Mouse (Mus musculus): ENCODE results near the gene Ppp1r15b. TPM values are rescaled to one million over a fixed set of nuclear protein-coding genes. Genes with fewer than 3 reads are reported as not detected.

The Ppp1r15b gene
- total and polyA plus RNA-seq, 2 experiments from 2014 or later, result 17.5 to 42.3 TPM

DNA sequence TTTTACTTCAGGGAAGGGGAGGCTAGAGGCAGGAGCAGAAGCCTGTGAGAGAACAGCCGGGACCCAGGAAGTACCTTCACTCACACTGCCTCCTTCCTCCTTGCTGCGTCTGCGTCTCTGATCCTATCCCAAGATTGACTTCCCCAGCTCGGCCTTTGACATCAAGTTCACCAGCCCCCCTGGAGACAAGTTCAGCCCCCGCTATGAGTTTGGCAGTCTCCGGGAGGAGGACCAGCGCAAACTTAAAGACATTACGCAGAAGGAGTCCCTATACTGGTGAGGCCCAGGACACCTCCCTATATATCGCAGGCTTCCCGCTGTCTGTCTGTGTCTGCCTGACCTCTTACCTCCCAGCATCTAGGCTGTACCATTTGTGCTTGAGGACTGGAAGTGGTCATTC, 44.1 kb upstream of the Ppp1r15b start:
- H3K4me3 ChIP-seq (ENCODE audit: low read depth, low read length), result no peak overlapping the region
- no peak overlapping the region for H3K9ac ChIP-seq (replicated peaks; ENCODE audit: low read length, poor library complexity, severe bottlenecking)
- H3K4me2 ChIP-seq (ENCODE audit: low read depth, low read length, poor library complexity, severe bottlenecking), result no peak overlapping the region
- TF ChIP-seq CTCF (IDR thresholded peaks at IDR 0.05), result no peak
- DNase-seq (ENCODE audit: low spot score) (no peak), ATAC-seq (ENCODE audit: low FRiP score) (no peak)
- no peak overlapping the region for H3K27ac ChIP-seq (ENCODE audit: low read depth, low read length)
- H3K4me1 ChIP-seq (ENCODE audit: insufficient read depth, low read length), result no peaks in the 10 kb centered on the region
- H3K27me3 ChIP-seq (ENCODE audit: insufficient read depth, low read length), result no peaks in the 10 kb centered on the region
- H3K36me3 ChIP-seq (ENCODE audit: insufficient read depth, low read length), result peaks cover 46% of the 10 kb centered on the region
- WGBS, result 86% methylated on average over 10 of the region's 10 CpGs
- H3K9me3 ChIP-seq (ENCODE audit: low read length), result no peaks in the 10 kb centered on the region

DNA sequence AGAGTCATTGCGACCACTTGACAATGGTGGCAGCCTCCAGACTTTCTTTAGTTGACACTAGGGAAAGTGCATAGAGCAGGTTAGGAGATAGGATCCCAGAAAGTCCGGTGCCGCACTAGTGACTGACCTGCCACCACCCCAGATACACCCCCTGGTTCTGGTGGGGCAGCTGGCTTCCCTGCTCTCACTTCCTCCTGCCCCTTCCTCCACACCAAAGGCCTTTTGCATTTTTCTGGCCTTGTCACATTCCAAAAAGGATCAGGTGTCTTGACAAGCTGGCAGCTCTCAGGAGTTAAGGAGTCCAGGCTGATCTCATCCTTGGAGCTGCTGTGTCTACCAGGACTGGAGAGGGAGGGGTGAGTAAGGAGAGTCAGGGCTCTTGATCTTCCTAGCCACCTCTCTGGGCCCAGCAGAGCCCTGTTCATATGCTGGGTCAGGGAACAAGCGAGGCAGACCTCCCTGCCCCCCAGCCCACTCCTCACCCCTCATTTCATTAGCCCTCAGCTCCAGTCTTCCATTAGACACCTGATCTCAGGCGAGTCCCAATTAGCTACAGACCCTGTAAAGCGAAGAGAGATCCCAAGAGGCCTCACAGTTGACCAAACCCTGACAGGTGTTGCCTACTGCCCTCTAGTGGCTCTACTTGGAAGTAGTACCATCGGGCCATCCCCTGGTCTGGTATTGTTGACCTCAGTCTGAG, 43.6 kb upstream of the Ppp1r15b start:
- Histone ChIP-seq H3K4me3 (ENCODE audit: low read depth, low read length) (no peak overlapping the region), H3K27ac (ENCODE audit: low read depth, low read length) (no peak overlapping the region), H3K36me3 (ENCODE audit: insufficient read depth, low read length) (peaks cover 42% of the 10 kb centered on the region), H3K9me3 (ENCODE audit: low read length) (no peaks in the 10 kb centered on the region), H3K27me3 (ENCODE audit: insufficient read depth, low read length) (no peaks in the 10 kb centered on the region), H3K4me1 (ENCODE audit: insufficient read depth, low read length) (no peaks in the 10 kb centered on the region), H3K4me2 (ENCODE audit: low read depth, low read length, poor library complexity, severe bottlenecking) (no peak overlapping the region), H3K9ac (replicated peaks; ENCODE audit: low read length, poor library complexity, severe bottlenecking) (no peak overlapping the region)
- ATAC-seq (ENCODE audit: low FRiP score), result peak; percentile 48; the same call in 1 of the 2 replicates
- peak; percentile 85 for TF ChIP-seq CTCF (IDR thresholded peaks at IDR 0.05)
- WGBS, result 45% methylated on average over 7 of the region's 7 CpGs
- peak; percentile 88 for DNase-seq (ENCODE audit: low spot score)

DNA sequence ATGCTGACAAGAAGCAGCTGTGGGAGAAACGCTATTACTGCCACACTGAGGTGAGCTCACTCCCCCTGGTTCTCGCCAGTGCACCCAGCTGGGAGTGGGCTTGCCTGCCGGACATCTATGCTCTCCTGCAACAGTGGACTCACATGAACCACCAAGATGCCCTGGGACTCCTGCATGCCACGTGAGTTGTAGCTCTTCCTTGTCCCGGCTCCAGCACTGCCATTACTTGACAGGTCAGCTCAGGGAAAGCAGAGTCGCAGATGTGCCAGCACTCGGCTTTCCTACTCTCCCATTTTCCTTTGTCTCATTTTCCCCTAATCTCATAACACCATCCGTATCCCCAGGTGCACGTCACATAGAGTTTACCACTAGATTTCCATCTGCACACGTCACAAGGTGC, 42.7 kb upstream of the Ppp1r15b start:
- Histone ChIP-seq H3K27me3 (ENCODE audit: insufficient read depth, low read length) (no peaks in the 10 kb centered on the region), H3K36me3 (ENCODE audit: insufficient read depth, low read length) (peaks cover 39% of the 10 kb centered on the region), H3K9me3 (ENCODE audit: low read length) (no peaks in the 10 kb centered on the region), H3K4me2 (ENCODE audit: low read depth, low read length, poor library complexity, severe bottlenecking) (no peak overlapping the region), H3K27ac (ENCODE audit: low read depth, low read length) (no peak overlapping the region), H3K4me3 (ENCODE audit: low read depth, low read length) (no peak overlapping the region), H3K9ac (replicated peaks; ENCODE audit: low read length, poor library complexity, severe bottlenecking) (no peak overlapping the region), H3K4me1 (ENCODE audit: insufficient read depth, low read length) (no peaks in the 10 kb centered on the region)
- TF ChIP-seq CTCF (IDR thresholded peaks at IDR 0.05), result no peak
- ATAC-seq (ENCODE audit: low FRiP score) (no peak), DNase-seq (ENCODE audit: low spot score) (no peak)
- 88% methylated on average over 10 of the region's 10 CpGs for WGBS

DNA sequence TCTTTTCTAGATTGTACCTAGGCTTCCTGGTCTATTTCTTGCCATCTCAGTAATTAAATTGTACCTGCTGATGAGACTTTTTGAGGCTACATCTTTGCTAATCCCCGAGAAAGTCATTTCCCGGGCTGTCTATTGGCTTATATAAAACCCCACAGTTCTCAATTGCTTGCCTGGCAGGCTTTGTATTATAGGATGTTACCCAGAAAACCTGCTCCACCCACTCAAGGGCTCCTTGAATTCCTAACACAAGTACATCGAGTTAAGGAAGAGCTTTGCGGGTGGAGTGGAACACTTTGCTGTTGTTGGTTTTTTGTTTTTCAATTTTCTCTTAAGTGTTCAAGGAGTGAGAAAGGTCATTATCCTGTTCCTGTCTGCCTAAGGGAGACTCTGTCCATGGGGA, 41.5 kb upstream of the Ppp1r15b start:
- WGBS, result 85% methylated on average over 4 of the region's 4 CpGs
- Histone ChIP-seq H3K27ac (ENCODE audit: low read depth, low read length) (no peak overlapping the region), H3K4me2 (ENCODE audit: low read depth, low read length, poor library complexity, severe bottlenecking) (no peak overlapping the region), H3K9ac (replicated peaks; ENCODE audit: low read length, poor library complexity, severe bottlenecking) (no peak overlapping the region), H3K4me1 (ENCODE audit: insufficient read depth, low read length) (no peaks in the 10 kb centered on the region), H3K4me3 (ENCODE audit: low read depth, low read length) (no peak overlapping the region), H3K36me3 (ENCODE audit: insufficient read depth, low read length) (peaks cover 38% of the 10 kb centered on the region), H3K27me3 (ENCODE audit: insufficient read depth, low read length) (no peaks in the 10 kb centered on the region), H3K9me3 (ENCODE audit: low read length) (no peaks in the 10 kb centered on the region)
- DNase-seq (ENCODE audit: low spot score), result no peak
- no peak for TF ChIP-seq CTCF (IDR thresholded peaks at IDR 0.05)
- no peak for ATAC-seq (ENCODE audit: low FRiP score)

DNA sequence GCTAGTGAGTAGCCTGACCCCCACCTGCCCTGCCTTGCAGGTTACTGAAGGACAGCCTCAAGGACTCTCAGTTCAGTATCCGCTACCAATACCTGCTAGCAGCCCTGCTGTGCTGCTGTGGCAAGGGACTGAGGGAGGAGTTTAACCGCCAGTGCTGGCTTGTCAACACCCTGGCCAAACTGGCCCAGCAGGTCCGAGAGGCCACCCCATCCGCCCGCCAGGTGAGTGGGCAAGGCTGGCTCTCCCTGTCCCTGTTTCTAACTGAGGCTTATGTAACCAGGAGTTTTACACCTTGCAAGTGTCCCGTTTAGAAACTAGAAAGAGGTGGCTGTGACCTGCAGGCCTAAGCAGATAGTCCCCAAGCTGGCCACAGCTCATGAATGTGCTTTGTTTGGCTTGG, 40.3 kb upstream of the Ppp1r15b start:
- 82% methylated on average over 6 of the region's 6 CpGs for WGBS
- no peak overlapping the region for H3K27ac ChIP-seq (ENCODE audit: low read depth, low read length)
- no peaks in the 10 kb centered on the region for H3K27me3 ChIP-seq (ENCODE audit: insufficient read depth, low read length)
- H3K9me3 ChIP-seq (ENCODE audit: low read length), result no peaks in the 10 kb centered on the region
- no peak overlapping the region for H3K4me3 ChIP-seq (ENCODE audit: low read depth, low read length)
- H3K4me2 ChIP-seq (ENCODE audit: low read depth, low read length, poor library complexity, severe bottlenecking), result no peak overlapping the region
- no peaks in the 10 kb centered on the region for H3K4me1 ChIP-seq (ENCODE audit: insufficient read depth, low read length)
- no peak for ATAC-seq (ENCODE audit: low FRiP score)
- no peak overlapping the region for H3K9ac ChIP-seq (replicated peaks; ENCODE audit: low read length, poor library complexity, severe bottlenecking)
- DNase-seq (ENCODE audit: low spot score), result no peak
- TF ChIP-seq CTCF (IDR thresholded peaks at IDR 0.05), result no peak
- peaks cover 49% of the 10 kb centered on the region for H3K36me3 ChIP-seq (ENCODE audit: insufficient read depth, low read length)

DNA sequence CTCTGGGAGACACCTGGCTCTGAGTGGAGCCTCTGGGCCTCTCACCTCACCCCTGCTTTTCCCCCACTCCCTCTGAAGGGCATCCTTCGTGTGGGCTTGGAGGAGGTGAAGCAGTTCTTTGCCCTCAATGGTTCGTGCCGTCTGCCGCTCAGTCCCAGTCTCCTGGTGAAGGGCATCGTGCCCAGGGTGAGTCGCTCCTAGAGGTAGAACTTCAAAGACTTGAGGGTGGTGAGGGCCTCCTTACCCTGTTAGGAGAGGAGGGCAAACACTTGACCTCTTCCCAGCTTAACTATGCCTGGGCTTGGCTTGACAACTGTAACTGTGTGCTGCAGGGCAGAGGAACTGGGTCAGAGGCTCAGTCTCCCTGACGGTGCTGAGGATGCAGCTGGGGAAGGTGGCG, 39.5 kb upstream of the Ppp1r15b start:
- Histone ChIP-seq H3K4me2 (ENCODE audit: low read depth, low read length, poor library complexity, severe bottlenecking) (no peak overlapping the region), H3K4me3 (ENCODE audit: low read depth, low read length) (no peak overlapping the region), H3K4me1 (ENCODE audit: insufficient read depth, low read length) (no peaks in the 10 kb centered on the region), H3K27me3 (ENCODE audit: insufficient read depth, low read length) (no peaks in the 10 kb centered on the region), H3K36me3 (ENCODE audit: insufficient read depth, low read length) (peaks cover 52% of the 10 kb centered on the region), H3K9ac (replicated peaks; ENCODE audit: low read length, poor library complexity, severe bottlenecking) (no peak overlapping the region), H3K27ac (ENCODE audit: low read depth, low read length) (no peak overlapping the region), H3K9me3 (ENCODE audit: low read length) (no peaks in the 10 kb centered on the region)
- no peak for TF ChIP-seq CTCF (IDR thresholded peaks at IDR 0.05)
- ATAC-seq (ENCODE audit: low FRiP score) (no peak), DNase-seq (ENCODE audit: low spot score) (no peak)
- 91% methylated on average over 8 of the region's 8 CpGs for WGBS

Data from midbrain, postnatal 0 days (tissue).